Mouse (Mus musculus) CH12.LX (cell line): ENCODE results near the gene Syne1.

Experiments
- CTCF ChIP-seq, 2 experiments: IDR thresholded peaks in 1 of 2; conservative IDR thresholded peaks in 1 of 2; 2 replicates each; pipeline ENCODE4 v1.5.1; 2011 to 2012; ENCODE audit warnings: low read depth in 2 of 2, low read length in 2 of 2, improper control_type of control experiment in 1 of 2, inconsistent platforms in 1 of 2, mild to moderate bottlenecking in 1 of 2, moderate library complexity in 1 of 2
- ELF1 ChIP-seq: IDR thresholded peaks from 2 replicates; pipeline ENCODE4 v1.6.1; 2014; ENCODE audit warnings: low read depth, mild to moderate bottlenecking, inconsistent platforms, low read length, improper control_type of control experiment
- EP300 ChIP-seq: IDR thresholded peaks from 2 replicates; pipeline ENCODE4 v1.6.1; 2011; ENCODE audit warnings: low read length, improper control_type of control experiment
- JUND ChIP-seq: conservative IDR thresholded peaks from 2 replicates; pipeline ENCODE4 v1.6.1; 2011; ENCODE audit warnings: low read depth, low read length, improper control_type of control experiment
- MXI1 ChIP-seq: IDR thresholded peaks from 2 replicates; pipeline ENCODE4 v1.6.1; 2011; ENCODE audit warnings: mild to moderate bottlenecking, low read depth, low read length, improper control_type of control experiment
- POLR2A ChIP-seq: IDR thresholded peaks from 2 replicates; pipeline ENCODE4 v1.6.1; 2011; ENCODE audit warnings: low read depth, mild to moderate bottlenecking, improper control_type of control experiment, low read length

DNA sequence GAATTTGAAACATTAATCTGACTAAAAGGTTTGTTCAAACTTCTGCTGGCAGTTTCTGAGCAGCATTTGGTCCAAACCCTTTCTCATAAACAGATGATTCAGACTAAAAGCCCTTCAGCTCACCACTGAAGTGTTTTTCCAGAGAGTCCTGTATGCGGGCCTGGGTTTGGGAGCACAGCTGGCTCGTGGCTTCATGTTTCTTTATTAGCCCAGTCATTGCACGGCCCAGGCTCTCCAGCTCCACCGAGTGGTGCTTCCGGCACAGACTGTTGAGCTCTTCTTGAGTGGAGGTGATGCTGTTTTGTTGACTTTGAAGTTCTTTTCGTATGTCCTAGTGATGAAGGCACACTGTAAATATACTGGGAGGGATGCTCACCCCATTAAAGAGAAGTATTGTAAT lies 245.7 kb downstream of the Syne1 start:
- TF ChIP-seq POLR2A: no peak
- no peak for TF ChIP-seq ELF1
- no peak for TF ChIP-seq EP300
- TF ChIP-seq JUND: no peak
- TF ChIP-seq CTCF (conservative IDR thresholded peaks at IDR 0.05 in 1 of 2, IDR thresholded peaks at IDR 0.05 in 1 of 2; ENCODE audit: low read depth in 2 of 2, low read length in 2 of 2): peak in 1 of 2 experiments; percentile 59; a peak in 2 of 4 replicates
- TF ChIP-seq MXI1: no peak
